Mouse (Mus musculus) liver, embryonic 16.5 days (tissue): Measurements from ENCODE around the gene Tmem168. TPM values are rescaled to one million over a fixed set of nuclear protein-coding genes. Genes with fewer than 3 reads are reported as not detected.

ENCODE experiments used
- ATAC-seq: fragments of 200-750 bp; cut with Nextera tagmentation; 2 replicates; pipeline ENCODE4 v1.8.0; 2017; ENCODE audit warnings: low read depth, mild to moderate bottlenecking, moderate number of reproducible peaks, moderate library complexity
- H3K27ac ChIP-seq: fragments of 300-500 bp; sonication (generic); 2 replicates; pipeline ENCODE4 v1.5.1; 2014; ENCODE audit warnings: mild to moderate bottlenecking, low read length
- H3K27me3 ChIP-seq: fragments of 300-500 bp; sonication (generic); 2 replicates; pipeline ENCODE4 v1.6.1; 2014; ENCODE audit warnings: low read depth, low read length, mixed read lengths; ENCODE audit not compliant: control insufficient read depth, insufficient read depth
- H3K36me3 ChIP-seq: fragments of 300-500 bp; sonication (generic); 2 replicates; pipeline ENCODE4 v1.6.1; 2014; ENCODE audit warnings: mild to moderate bottlenecking; ENCODE audit not compliant: control insufficient read depth, insufficient read depth
- H3K4me1 ChIP-seq: fragments of 300-500 bp; sonication (generic); 2 replicates; pipeline ENCODE4 v1.6.1; 2014; ENCODE audit warnings: low read depth, low read length, mixed read lengths; ENCODE audit not compliant: control insufficient read depth
- H3K4me2 ChIP-seq: fragments of 300-500 bp; sonication (generic); 2 replicates; pipeline ENCODE4 v1.6.1; 2014; ENCODE audit warnings: low read depth, low read length, mixed read lengths
- H3K4me3 ChIP-seq: fragments of 300-500 bp; sonication (generic); 2 replicates; pipeline ENCODE4 v1.5.1; 2014; ENCODE audit warnings: low read depth, mild to moderate bottlenecking, low read length
- H3K9ac ChIP-seq: fragments of 300-500 bp; sonication (generic); 2 replicates; pipeline ENCODE4 v1.6.1; 2014; ENCODE audit warnings: low read depth, low read length
- H3K9me3 ChIP-seq: fragments of 300-500 bp; sonication (generic); replicated peaks from 2 replicates; pipeline ENCODE4 v1.6.1; 2016; ENCODE audit warnings: low read length; ENCODE audit not compliant: control insufficient read depth
- WGBS: fragments of 180-500 bp; shearing (Covaris S2); extraction: QIAGEN DNeasy Blood & Tissue Kit; methylation state at CpG from one replicate; pipeline ENCODE4 v1.1.7; 2014; ENCODE audit not compliant: insufficient replicate concordance; 5-methylcytosine and 5-hydroxymethylcytosine counted together
- polyA plus RNA-seq: library from polyadenylated mRNA; unstranded; fragments of >200 nt; fragmentation: Nextera tagmentation; extraction: Ambion mirVana; gene quantifications from 2 replicates; pipeline ENCODE4 v1.2.1, GENCODE M21; 2015

Gene Tmem168
- polyA plus RNA-seq = 12.0 and 13.1 TPM in 2 replicates

DNA sequence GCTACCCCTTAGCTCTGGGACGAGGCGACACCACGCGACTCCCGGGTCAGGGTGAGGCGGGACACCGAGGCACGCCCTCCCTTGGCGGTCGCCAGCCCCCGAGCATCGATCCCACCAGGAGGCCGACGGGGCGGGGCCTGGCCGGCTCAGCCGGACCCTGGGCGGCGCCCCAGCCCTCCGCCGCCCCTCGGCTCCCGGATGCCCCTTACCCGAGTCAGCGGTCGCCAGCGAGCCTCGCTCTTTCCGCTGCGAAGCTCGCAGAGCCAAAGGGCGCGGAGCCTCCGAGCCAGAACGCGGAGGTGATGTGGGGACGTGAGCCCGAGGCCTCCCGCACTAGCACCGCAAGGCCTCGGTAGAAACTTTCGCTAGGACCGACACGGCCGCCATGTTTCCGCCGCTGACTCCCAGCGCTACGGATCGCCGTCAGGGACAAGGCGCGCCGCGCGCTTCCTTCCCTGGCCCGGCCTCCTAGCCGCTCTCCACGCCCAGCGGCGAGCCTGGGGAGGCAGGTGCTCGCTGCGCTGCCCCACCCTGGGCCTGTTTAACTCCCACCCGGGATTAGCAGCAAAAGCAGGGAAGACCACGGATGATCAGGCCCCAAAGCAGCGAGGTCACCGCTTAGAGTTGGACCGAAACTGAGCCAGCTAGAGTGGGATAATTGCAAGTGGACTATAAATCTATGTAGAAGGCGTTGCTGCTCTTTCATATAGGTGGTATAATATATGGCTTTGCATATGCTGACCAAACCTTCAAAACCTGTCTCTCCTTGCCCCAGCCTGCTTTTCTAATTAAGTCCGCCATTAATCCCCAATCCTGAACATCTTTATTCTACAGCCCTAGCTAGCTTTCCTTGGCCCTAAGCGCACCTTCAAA lies at the start of gene Tmem168:
TSS of gene Tmem168 (minus strand) at position 480 of the 873 bp plus-strand sequence.
- ATAC-seq = peak; percentile 97
- WGBS = 3% methylated on average over 65 of the region's 71 CpGs

GRCm38 (mm10) chr6:13654081-13654480 lies 46.2 kb upstream of the Tmem168 start:
- H3K4me1 ChIP-seq = no peaks in the 10 kb centered on the region
- H3K27ac ChIP-seq = no peak overlapping the region
- H3K36me3 ChIP-seq = no peaks in the 10 kb centered on the region
- H3K9me3 ChIP-seq = no peaks in the 10 kb centered on the region
- ATAC-seq = no peak
- no peak overlapping the region for H3K9ac ChIP-seq
- H3K4me2 ChIP-seq = no peak overlapping the region
- no peaks in the 10 kb centered on the region for H3K27me3 ChIP-seq
- H3K4me3 ChIP-seq = no peak overlapping the region

More for the DNA sequence above, at the start of gene Tmem168:
- Histone ChIP-seq H3K27ac (peak within 1 kb of the TSS; percentile 87), H3K9ac (peak within 1 kb of the TSS; percentile 85), H3K4me3 (peak within 1 kb of the TSS; percentile 79), H3K27me3 (no peaks in the 10 kb centered on the region), H3K4me2 (peak within 1 kb of the TSS; percentile 73), H3K9me3 (no peaks in the 10 kb centered on the region), H3K4me1 (peaks cover 13% of the 10 kb centered on the region), H3K36me3 (peaks cover 3% of the 10 kb centered on the region)

DNA sequence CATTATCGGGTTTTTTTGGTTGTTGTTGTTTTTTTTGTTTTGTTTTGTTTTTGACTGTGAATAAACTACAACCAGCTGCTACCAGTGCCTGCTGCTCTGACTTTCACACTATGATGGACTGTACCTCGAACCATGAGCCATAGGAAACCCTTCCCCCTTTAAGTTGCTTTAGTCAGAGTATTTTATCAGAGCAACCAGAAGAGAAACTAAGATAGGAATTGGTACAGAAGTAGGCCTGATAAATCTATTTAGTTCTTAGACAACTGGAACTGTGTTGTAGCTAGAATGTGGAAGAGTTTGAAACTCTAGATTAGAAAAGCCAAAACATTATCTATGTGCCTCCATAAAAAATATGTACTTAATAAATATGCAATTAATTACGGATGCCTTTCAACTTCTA lies 44.4 kb upstream of the Tmem168 start:
- Histone ChIP-seq H3K9me3 (no peaks in the 10 kb centered on the region), H3K4me3 (no peak overlapping the region), H3K9ac (no peak overlapping the region), H3K27ac (no peak overlapping the region), H3K27me3 (no peaks in the 10 kb centered on the region), H3K4me2 (no peak overlapping the region), H3K36me3 (no peaks in the 10 kb centered on the region), H3K4me1 (no peaks in the 10 kb centered on the region)
- 57% methylated on average over 3 of the region's 3 CpGs for WGBS
- ATAC-seq = no peak

- WGBS = 72% methylated on average over 3 of the region's 3 CpGs
- H3K4me2 ChIP-seq = no peak overlapping the region
Measured at GRCm38 (mm10) chr6:13650854-13651253, 43.0 kb upstream of the Tmem168 start.

GRCm38 (mm10) chr6:13648305-13648704 lies 40.4 kb upstream of the Tmem168 start:
- Histone ChIP-seq H3K27me3 (no peaks in the 10 kb centered on the region), H3K4me2 (no peak overlapping the region), H3K4me1 (no peaks in the 10 kb centered on the region), H3K4me3 (no peak overlapping the region), H3K27ac (no peak overlapping the region), H3K36me3 (no peaks in the 10 kb centered on the region), H3K9ac (no peak overlapping the region), H3K9me3 (no peaks in the 10 kb centered on the region)
- no peak for ATAC-seq

More at GRCm38 (mm10) chr6:13650854-13651253, 43.0 kb upstream of the Tmem168 start:
- Histone ChIP-seq H3K4me1 (no peaks in the 10 kb centered on the region), H3K36me3 (no peaks in the 10 kb centered on the region), H3K27ac (no peak overlapping the region), H3K27me3 (no peaks in the 10 kb centered on the region), H3K4me3 (no peak overlapping the region), H3K9me3 (no peaks in the 10 kb centered on the region), H3K9ac (no peak overlapping the region)
- no peak for ATAC-seq

DNA sequence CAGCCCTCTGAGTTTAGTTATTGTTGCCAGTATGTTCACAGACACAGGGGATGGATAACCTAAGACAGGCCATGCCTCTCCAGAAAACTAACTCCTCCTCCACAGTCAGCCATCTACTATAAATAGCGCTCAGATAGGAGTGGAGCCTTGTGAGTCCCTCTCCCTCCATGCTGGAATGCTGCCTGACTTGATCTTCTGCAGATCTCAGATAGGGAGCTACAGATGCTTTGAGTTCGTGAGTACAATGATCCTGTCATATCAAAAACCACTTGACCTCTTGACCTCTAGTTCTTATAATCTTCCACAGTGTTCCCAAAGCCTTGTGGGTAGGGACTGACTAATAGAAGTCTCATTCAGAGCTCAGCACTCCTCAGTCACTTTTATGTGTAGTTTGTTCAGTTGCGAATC lies 28.7 kb upstream of the Tmem168 start:
- no peak overlapping the region for H3K4me2 ChIP-seq
- no peaks in the 10 kb centered on the region for H3K27me3 ChIP-seq
- no peaks in the 10 kb centered on the region for H3K36me3 ChIP-seq
- ATAC-seq = 0 out of 2 replicates have a peak, but pooled peaks have one; percentile 7
- H3K9ac ChIP-seq = no peak overlapping the region
- WGBS = 59% methylated on average over 3 of the region's 3 CpGs
- no peak overlapping the region for H3K4me3 ChIP-seq
- no peak overlapping the region for H3K27ac ChIP-seq
- H3K4me1 ChIP-seq = no peaks in the 10 kb centered on the region
- H3K9me3 ChIP-seq = no peaks in the 10 kb centered on the region

DNA sequence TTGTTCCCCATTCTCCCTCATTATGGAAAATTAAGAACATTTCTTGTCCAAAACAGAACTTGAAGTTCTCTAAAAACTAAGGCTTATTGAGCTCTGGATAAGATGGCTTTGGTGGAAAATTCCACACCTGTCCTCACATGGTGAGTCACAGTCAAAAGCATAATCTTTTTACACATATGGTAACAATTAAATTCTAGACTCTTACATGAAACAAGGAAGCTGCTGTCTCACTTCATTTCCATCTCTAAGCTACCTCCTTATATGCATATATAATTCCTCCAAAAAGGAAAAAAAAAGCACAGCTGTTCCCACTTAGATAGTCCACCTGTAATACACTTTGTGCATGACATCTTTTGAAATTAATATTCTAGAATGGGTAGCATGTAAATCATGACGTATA lies 24.7 kb upstream of the Tmem168 start:
- Histone ChIP-seq H3K9ac (no peak overlapping the region), H3K36me3 (no peaks in the 10 kb centered on the region), H3K4me1 (no peaks in the 10 kb centered on the region), H3K27me3 (no peaks in the 10 kb centered on the region), H3K9me3 (no peaks in the 10 kb centered on the region), H3K4me3 (no peak overlapping the region), H3K27ac (no peak overlapping the region), H3K4me2 (no peak overlapping the region)
- WGBS = 69% methylated on average over 1 of the region's 1 CpGs
- no peak for ATAC-seq

- Histone ChIP-seq H3K4me3 (no peak overlapping the region), H3K36me3 (no peaks in the 10 kb centered on the region), H3K9me3 (no peaks in the 10 kb centered on the region), H3K27me3 (no peaks in the 10 kb centered on the region), H3K9ac (no peak overlapping the region), H3K27ac (no peak overlapping the region), H3K4me1 (no peaks in the 10 kb centered on the region), H3K4me2 (no peak overlapping the region)
- ATAC-seq = no peak
- WGBS = 61% methylated on average over 2 of the region's 2 CpGs
Measured at GRCm38 (mm10) chr6:13630607-13631006, 22.7 kb upstream of the Tmem168 start.

DNA sequence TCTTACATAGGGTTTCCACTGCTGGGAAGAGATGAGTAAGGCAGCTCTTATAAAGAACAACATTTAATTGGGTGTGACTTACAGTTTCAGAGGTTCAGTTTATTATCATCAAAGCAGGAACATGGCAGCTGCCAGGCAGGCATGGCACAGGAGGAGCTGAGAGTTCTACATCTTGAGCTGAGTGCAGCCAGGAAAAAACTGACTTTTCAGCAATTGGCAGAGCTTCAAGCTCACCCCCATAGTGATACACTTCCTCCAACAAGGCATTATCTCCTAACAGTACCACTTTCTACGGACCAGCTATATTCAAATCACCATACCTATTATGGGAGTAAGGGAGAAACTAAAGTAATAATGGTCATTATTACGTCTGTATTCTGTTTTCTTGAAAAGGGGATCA lies 11.7 kb upstream of the Tmem168 start:
- no peaks in the 10 kb centered on the region for H3K27me3 ChIP-seq
- H3K4me1 ChIP-seq = no peaks in the 10 kb centered on the region
- WGBS = 50% methylated on average over 2 of the region's 2 CpGs
- no peaks in the 10 kb centered on the region for H3K9me3 ChIP-seq
- no peak overlapping the region for H3K9ac ChIP-seq
- ATAC-seq = no peak
- no peak overlapping the region for H3K27ac ChIP-seq
- H3K4me2 ChIP-seq = no peak overlapping the region
- H3K36me3 ChIP-seq = no peaks in the 10 kb centered on the region
- H3K4me3 ChIP-seq = no peak overlapping the region
